Mouse (Mus musculus) hindbrain, embryonic 14.5 days (tissue): ENCODE measurements at regions not wholly inside any gene's neighbourhood (a gene's known extent, or its start where the extent isn't known, plus 50 kb on each side); places are given as distances from the start of the nearest gene placed in this dataset.

Experiments
- ATAC-seq: fragments of 200-750 bp; cut with Nextera tagmentation; 2 replicates; pipeline ENCODE4 v1.8.0; 2017; ENCODE audit warnings: moderate number of reproducible peaks, mild to moderate bottlenecking, moderate TSS enrichment, moderate library complexity; ENCODE audit not compliant: low FRiP score
- DNase-seq: peaks from one replicate; pipeline ENCODE4 v3.0.0-alpha.2; 2015; ENCODE audit warnings: low spot score
- H3K27ac ChIP-seq: fragments of 300-500 bp; sonication (generic); 2 replicates; pipeline ENCODE4 v1.5.1; 2014; ENCODE audit warnings: mild to moderate bottlenecking, moderate library complexity
- H3K27me3 ChIP-seq: fragments of 300-500 bp; sonication (generic); 2 replicates; pipeline ENCODE4 v1.6.1; 2014; ENCODE audit warnings: mild to moderate bottlenecking, low read length, mixed read lengths; ENCODE audit not compliant: control insufficient read depth, insufficient read depth
- H3K36me3 ChIP-seq: fragments of 300-500 bp; sonication (generic); replicated peaks from 2 replicates; pipeline ENCODE4 v1.6.1; 2014; ENCODE audit not compliant: control insufficient read depth, insufficient read depth
- H3K4me1 ChIP-seq: fragments of 300-500 bp; sonication (generic); replicated peaks from 2 replicates; pipeline ENCODE4 v1.6.1; 2014; ENCODE audit warnings: antibody characterized with exemption, low read length, mixed read lengths; ENCODE audit not compliant: control insufficient read depth, insufficient read depth
- H3K4me2 ChIP-seq: fragments of 300-500 bp; sonication (generic); replicated peaks from 2 replicates; pipeline ENCODE4 v1.6.1; 2014; ENCODE audit warnings: mild to moderate bottlenecking, moderate library complexity
- H3K4me3 ChIP-seq: fragments of 300-500 bp; sonication (generic); replicated peaks from 2 replicates; pipeline ENCODE4 v1.5.1; 2014; ENCODE audit warnings: mild to moderate bottlenecking, low read length
- H3K9ac ChIP-seq: fragments of 300-500 bp; sonication (generic); 2 replicates; pipeline ENCODE4 v1.6.1; 2014
- H3K9me3 ChIP-seq: fragments of 300-500 bp; sonication (generic); 2 replicates; pipeline ENCODE4 v1.6.1; 2016; ENCODE audit warnings: low read length; ENCODE audit not compliant: control insufficient read depth
- WGBS: fragments of 180-500 bp; shearing (Covaris S2); extraction: QIAGEN DNeasy Blood & Tissue Kit; methylation state at CpG from one replicate; pipeline ENCODE4 v1.1.7; 2014; 5-methylcytosine and 5-hydroxymethylcytosine counted together

GRCm38 (mm10) chr11:19631055-19631695, 293.0 kb upstream of the Spred2 start:
- DNase-seq (no peak), ATAC-seq (no peak)
- no peaks in the 10 kb centered on the region for H3K36me3 ChIP-seq
- no peak overlapping the region for H3K4me3 ChIP-seq
- no peak overlapping the region for H3K4me2 ChIP-seq
- H3K27me3 ChIP-seq = 0 out of 2 replicates have a peak, but pooled peaks cover 5% of the 10 kb centered on the region
- no peaks in the 10 kb centered on the region for H3K9me3 ChIP-seq
- H3K9ac ChIP-seq = no peak overlapping the region
- WGBS = 78% methylated on average over 6 of the region's 6 CpGs
- H3K27ac ChIP-seq = no peak overlapping the region
- no peaks in the 10 kb centered on the region for H3K4me1 ChIP-seq

GRCm38 (mm10) chr11:19632477-19632876, 291.7 kb upstream of the Spred2 start:
- WGBS = 87% methylated on average over 5 of the region's 5 CpGs
- Histone ChIP-seq H3K4me1 (no peaks in the 10 kb centered on the region), H3K4me3 (no peak overlapping the region), H3K27ac (no peak overlapping the region), H3K27me3 (0 out of 2 replicates have a peak, but pooled peaks cover 5% of the 10 kb centered on the region), H3K9me3 (no peaks in the 10 kb centered on the region), H3K9ac (no peak overlapping the region), H3K36me3 (no peaks in the 10 kb centered on the region), H3K4me2 (no peak overlapping the region)
- ATAC-seq (no peak), DNase-seq (no peak)

- no peak overlapping the region for H3K27ac ChIP-seq
- 91% methylated on average over 5 of the region's 5 CpGs for WGBS
- no peak for ATAC-seq
- H3K4me2 ChIP-seq = no peak overlapping the region
- no peaks in the 10 kb centered on the region for H3K36me3 ChIP-seq
- no peaks in the 10 kb centered on the region for H3K9me3 ChIP-seq
- H3K9ac ChIP-seq = no peak overlapping the region
- H3K27me3 ChIP-seq = 0 out of 2 replicates have a peak, but pooled peaks cover 5% of the 10 kb centered on the region
- DNase-seq = no peak
- no peaks in the 10 kb centered on the region for H3K4me1 ChIP-seq
- no peak overlapping the region for H3K4me3 ChIP-seq
Measured at GRCm38 (mm10) chr11:19633621-19634020, 290.6 kb upstream of the Spred2 start.

- Histone ChIP-seq H3K27ac (no peak overlapping the region), H3K9me3 (no peaks in the 10 kb centered on the region), H3K4me3 (no peak overlapping the region), H3K27me3 (no peaks in the 10 kb centered on the region), H3K36me3 (no peaks in the 10 kb centered on the region), H3K4me1 (no peaks in the 10 kb centered on the region), H3K4me2 (no peak overlapping the region), H3K9ac (no peak overlapping the region)
- no peak for DNase-seq
- WGBS = 72% methylated on average over 8 of the region's 8 CpGs
- ATAC-seq = no peak
Measured at GRCm38 (mm10) chr11:19641153-19641552, 283.0 kb upstream of the Spred2 start.

GRCm38 (mm10) chr11:19644116-19644795, 279.9 kb upstream of the Spred2 start:
- 63% methylated on average over 7 of the region's 7 CpGs for WGBS
- ATAC-seq (no peak), DNase-seq (no peak)

GRCm38 (mm10) chr11:19645106-19645505, 279.1 kb upstream of the Spred2 start:
- Histone ChIP-seq H3K9me3 (no peaks in the 10 kb centered on the region), H3K4me1 (no peaks in the 10 kb centered on the region), H3K4me3 (no peak overlapping the region), H3K27me3 (no peaks in the 10 kb centered on the region), H3K4me2 (no peak overlapping the region), H3K9ac (no peak overlapping the region), H3K27ac (no peak overlapping the region), H3K36me3 (no peaks in the 10 kb centered on the region)
- 73% methylated on average over 5 of the region's 5 CpGs for WGBS
- no peak for ATAC-seq
- DNase-seq = no peak

More at GRCm38 (mm10) chr11:19644116-19644795, 279.9 kb upstream of the Spred2 start:
- Histone ChIP-seq H3K36me3 (no peaks in the 10 kb centered on the region), H3K9me3 (no peaks in the 10 kb centered on the region), H3K4me3 (no peak overlapping the region), H3K4me1 (no peaks in the 10 kb centered on the region), H3K27ac (no peak overlapping the region), H3K27me3 (no peaks in the 10 kb centered on the region), H3K4me2 (no peak overlapping the region), H3K9ac (no peak overlapping the region)

- no peak overlapping the region for H3K4me3 ChIP-seq
- no peak overlapping the region for H3K4me2 ChIP-seq
- H3K27ac ChIP-seq = no peak overlapping the region
- H3K9me3 ChIP-seq = no peaks in the 10 kb centered on the region
- no peaks in the 10 kb centered on the region for H3K27me3 ChIP-seq
- H3K9ac ChIP-seq = no peak overlapping the region
- no peaks in the 10 kb centered on the region for H3K36me3 ChIP-seq
- no peak for ATAC-seq
- 94% methylated on average over 6 of the region's 6 CpGs for WGBS
- no peak for DNase-seq
- H3K4me1 ChIP-seq = no peaks in the 10 kb centered on the region
Measured at GRCm38 (mm10) chr11:19651522-19651921, 272.7 kb upstream of the Spred2 start.

GRCm38 (mm10) chr11:19651929-19652328, 272.2 kb upstream of the Spred2 start:
- H3K9me3 ChIP-seq = no peaks in the 10 kb centered on the region
- WGBS = 97% methylated on average over 7 of the region's 7 CpGs
- no peak for ATAC-seq

GRCm38 (mm10) chr11:19659511-19659910, 264.7 kb upstream of the Spred2 start:
- DNase-seq (no peak), ATAC-seq (no peak)
- H3K9me3 ChIP-seq = no peaks in the 10 kb centered on the region
- H3K36me3 ChIP-seq = no peaks in the 10 kb centered on the region
- WGBS = 71% methylated on average over 4 of the region's 4 CpGs
- H3K9ac ChIP-seq = no peak overlapping the region
- H3K4me1 ChIP-seq = no peaks in the 10 kb centered on the region
- no peak overlapping the region for H3K27ac ChIP-seq
- no peak overlapping the region for H3K4me2 ChIP-seq
- no peaks in the 10 kb centered on the region for H3K27me3 ChIP-seq
- H3K4me3 ChIP-seq = no peak overlapping the region

More at GRCm38 (mm10) chr11:19651929-19652328, 272.2 kb upstream of the Spred2 start:
- DNase-seq = no peak
- Histone ChIP-seq H3K36me3 (no peaks in the 10 kb centered on the region), H3K4me3 (no peak overlapping the region), H3K27ac (no peak overlapping the region), H3K27me3 (no peaks in the 10 kb centered on the region), H3K4me1 (no peaks in the 10 kb centered on the region), H3K4me2 (no peak overlapping the region), H3K9ac (no peak overlapping the region)
